Mouse (Mus musculus) thymus, postnatal 10 days (tissue): ENCODE measurements at regions not wholly inside any gene's neighbourhood (a gene's known extent, or its start where the extent isn't known, plus 50 kb on each side); places are given as distances from the start of the nearest gene placed in this dataset.

Experiments used
- DNase-seq, 2 experiments: peaks; one replicate each; pipeline ENCODE4 v3.0.0; 2021; ENCODE audit warnings: low spot score in 2 of 2

DNA sequence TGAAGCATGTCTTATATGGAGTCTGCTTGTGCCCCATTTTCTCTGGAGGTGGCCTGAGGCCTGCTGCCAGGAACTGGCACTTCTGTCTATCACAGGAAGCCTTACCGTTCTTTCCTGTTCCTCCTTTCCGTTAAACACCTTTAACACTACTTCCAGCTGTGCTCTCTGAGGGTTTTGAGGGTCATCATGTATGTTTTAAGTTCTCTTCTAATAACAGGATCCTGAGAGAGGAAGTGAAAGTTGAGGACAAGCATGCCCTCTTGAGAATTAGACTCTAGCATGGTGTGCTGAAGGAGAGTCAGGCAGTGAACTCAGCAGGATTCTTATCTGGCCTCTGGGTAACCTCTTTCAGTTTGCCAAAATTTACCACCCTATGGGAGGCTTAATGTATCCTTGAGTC, 418.0 kb upstream of the 9430069I07Rik start:
- no peak for DNase-seq

- DNase-seq = no peak
Measured at GRCm38 (mm10) chr15:34751746-34752145, 394.1 kb upstream of the 9430069I07Rik start.

GRCm38 (mm10) chr15:34751021-34751420, 393.3 kb upstream of the 9430069I07Rik start:
- DNase-seq = no peak

DNA sequence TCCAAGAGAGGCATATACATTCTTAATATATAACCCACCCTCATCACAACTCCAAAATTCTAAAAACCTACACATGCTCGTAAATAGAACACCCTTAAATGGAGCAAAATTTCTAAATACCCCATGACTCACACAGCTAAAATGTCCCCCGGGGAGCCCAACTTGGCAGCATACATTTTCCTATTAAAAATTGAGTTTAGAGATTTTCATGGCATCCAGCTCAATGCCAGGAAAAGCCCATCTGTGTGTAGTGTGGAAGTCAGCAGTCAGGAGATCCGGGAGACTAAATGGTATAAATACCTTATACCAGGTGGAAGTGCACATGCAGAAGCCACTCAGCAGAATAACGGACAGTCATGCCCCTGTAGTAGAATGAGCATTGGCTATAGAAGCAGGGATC, 389.4 kb upstream of the 9430069I07Rik start:
- no peak for DNase-seq

- peak; percentile 22 to 71 for DNase-seq
Measured at GRCm38 (mm10) chr15:34743130-34743782, 385.6 kb upstream of the 9430069I07Rik start.

GRCm38 (mm10) chr15:34741488-34741887, 383.8 kb upstream of the 9430069I07Rik start:
- no peak for DNase-seq
